In the genomic region with DNA sequence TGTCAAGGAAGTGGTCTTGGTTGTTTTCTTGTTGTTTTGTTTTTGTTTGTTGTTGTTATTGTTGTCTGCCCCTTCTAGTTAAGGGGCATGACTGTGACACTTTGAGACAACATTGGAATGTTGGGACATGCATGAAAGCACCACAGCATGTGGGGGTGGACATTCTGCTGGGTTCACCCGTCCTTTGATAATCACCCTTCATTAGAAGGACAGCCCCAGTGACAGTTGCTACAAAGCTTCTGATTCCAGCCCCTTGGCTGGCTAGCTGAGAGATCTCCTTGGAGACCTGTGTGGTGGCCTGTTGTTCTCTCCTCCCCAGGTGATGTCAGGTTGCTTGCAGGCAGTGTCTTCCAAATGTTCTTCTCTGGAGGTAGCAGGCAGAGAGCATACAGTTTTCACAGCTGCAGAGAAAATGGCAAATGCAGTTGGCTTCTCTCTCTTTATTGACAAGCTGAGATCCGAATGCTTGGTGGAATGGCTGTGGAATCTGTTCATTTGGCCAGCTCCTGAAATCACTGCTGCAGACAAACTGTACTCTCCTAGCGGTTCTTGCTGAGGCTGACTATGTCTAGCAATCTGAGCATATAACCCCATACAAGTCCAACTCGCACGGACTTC, we compare ENCODE assay signal across 9 mouse cellular contexts.
A peak's percentile ranks its signal among the peaks of the same experiment; 100 is the strongest.
DNase-seq lines count a peak whose midpoint lies in the region; ATAC-seq and TF ChIP-seq lines count a peak whose summit lies in the region.
"Had no signal": no experiment of that assay in that cellular context is flagged by ENCODE, and none has a peak within 500 bp of the region (broad histone marks: within the 10 kb centered on the region; RNA-seq: fewer than 3 reads in every experiment).

No protein-coding gene starts in this region.

- 67% methylated on average over 5 of the region's 5 CpGs for WGBS in lung, embryonic 14.5 days
- 48% methylated on average over 5 of the region's 5 CpGs for WGBS in forebrain, embryonic 14.5 days
- WGBS in midbrain, embryonic 10.5 days = 52% methylated on average over 5 of the region's 5 CpGs

- H3K9ac ChIP-seq in lung, embryonic 14.5 days = no peak overlapping the region
- H3K9ac ChIP-seq in forebrain, embryonic 14.5 days (ENCODE audit: low read length) = peak overlapping the region; percentile 51

- no peaks in the 10 kb centered on the region for H3K9me3 ChIP-seq in lung, embryonic 14.5 days (ENCODE audit: low read depth, low read length)
- no peaks in the 10 kb centered on the region for H3K9me3 ChIP-seq in forebrain, embryonic 14.5 days (replicated peaks; ENCODE audit: control insufficient read depth, low read length)
- no peaks in the 10 kb centered on the region for H3K9me3 ChIP-seq in midbrain, embryonic 10.5 days (replicated peaks)

- no peaks in the 10 kb centered on the region for H3K4me1 ChIP-seq in lung, embryonic 14.5 days (ENCODE audit: insufficient read depth)
- peaks cover 22% of the 10 kb centered on the region for H3K4me1 ChIP-seq in forebrain, embryonic 14.5 days (ENCODE audit: control insufficient read depth, insufficient read depth, low read length)
- peaks cover 62% of the 10 kb centered on the region for H3K4me1 ChIP-seq in midbrain, embryonic 10.5 days

- DNase-seq in lung, embryonic 14.5 days = no peak
- no peak for DNase-seq in lung, postnatal 36 days
- DNase-seq in forebrain, embryonic 14.5 days (ENCODE audit: low spot score) = peak; percentile 40
- peak; percentile 32 for DNase-seq in midbrain, embryonic 10.5 days (ENCODE audit: low spot score)
- DNase-seq in urinary bladder, postnatal 14 days (ENCODE audit: low spot score) = no peak
- no peak for DNase-seq in adrenal gland, postnatal 10 days
- DNase-seq in heart, adult 9 months (ENCODE audit: low spot score in 2 of 2) = no peak
- DNase-seq: thymus, postnatal 36 days had no signal

- TF ChIP-seq CTCF in lung, embryonic 14.5 days (IDR thresholded peaks at IDR 0.05; ENCODE audit: low read depth) = no peak

- H3K27ac ChIP-seq in lung, embryonic 14.5 days (ENCODE audit: low read depth) = no peak overlapping the region
- peak overlapping the region; percentile 71; the same call in 1 of the 2 replicates for H3K27ac ChIP-seq in forebrain, embryonic 14.5 days (ENCODE audit: low read depth, low read length)
- H3K27ac ChIP-seq in midbrain, embryonic 10.5 days (replicated peaks) = peak overlapping the region; percentile 87
- H3K27ac ChIP-seq: macrophage had no signal

- no peaks in the 10 kb centered on the region for H3K27me3 ChIP-seq in lung, embryonic 14.5 days (ENCODE audit: insufficient read depth, low read length)
- no peaks in the 10 kb centered on the region for H3K27me3 ChIP-seq in forebrain, embryonic 14.5 days (replicated peaks; ENCODE audit: control insufficient read depth, insufficient read depth, low read length)
- H3K27me3 ChIP-seq in midbrain, embryonic 10.5 days (ENCODE audit: low read depth, poor library complexity, severe bottlenecking) = peaks cover 31% of the 10 kb centered on the region

- ATAC-seq in lung, embryonic 14.5 days (ENCODE audit: insufficient read depth) = no peak
- ATAC-seq in forebrain, embryonic 14.5 days = no peak

- peak overlapping the region; percentile 64; the same call in 1 of the 2 replicates for H3K4me2 ChIP-seq in lung, embryonic 14.5 days
- H3K4me2 ChIP-seq in forebrain, embryonic 14.5 days (ENCODE audit: low read length) = peak overlapping the region; percentile 68

- H3K36me3 ChIP-seq in lung, embryonic 14.5 days (ENCODE audit: insufficient read depth) = no peaks in the 10 kb centered on the region
- H3K36me3 ChIP-seq in forebrain, embryonic 14.5 days (ENCODE audit: control insufficient read depth, insufficient read depth, low read length) = no peaks in the 10 kb centered on the region
- H3K36me3 ChIP-seq in midbrain, embryonic 10.5 days = no peaks in the 10 kb centered on the region

- no peak overlapping the region for H3K4me3 ChIP-seq in lung, embryonic 14.5 days (ENCODE audit: low read depth, low read length)
- H3K4me3 ChIP-seq in forebrain, embryonic 14.5 days (ENCODE audit: low read depth, low read length) = peak overlapping the region; percentile 35
- peak overlapping the region; percentile 59 for H3K4me3 ChIP-seq in midbrain, embryonic 10.5 days

Comparison
In these comparisons a context has a peak if more than half of its experiments do, and no peak if none do; other contexts are left out.
1. DNase-seq: peak in forebrain, embryonic 14.5 days (single experiment) and midbrain, embryonic 10.5 days (single experiment); none in lung, embryonic 14.5 days (single experiment), lung, postnatal 36 days (single experiment), urinary bladder, postnatal 14 days (single experiment), adrenal gland, postnatal 10 days (single experiment) and heart, adult 9 months (0 of 2).